Mouse (Mus musculus): ENCODE results near the gene Cmc4.

Cmc4 gene

DNA sequence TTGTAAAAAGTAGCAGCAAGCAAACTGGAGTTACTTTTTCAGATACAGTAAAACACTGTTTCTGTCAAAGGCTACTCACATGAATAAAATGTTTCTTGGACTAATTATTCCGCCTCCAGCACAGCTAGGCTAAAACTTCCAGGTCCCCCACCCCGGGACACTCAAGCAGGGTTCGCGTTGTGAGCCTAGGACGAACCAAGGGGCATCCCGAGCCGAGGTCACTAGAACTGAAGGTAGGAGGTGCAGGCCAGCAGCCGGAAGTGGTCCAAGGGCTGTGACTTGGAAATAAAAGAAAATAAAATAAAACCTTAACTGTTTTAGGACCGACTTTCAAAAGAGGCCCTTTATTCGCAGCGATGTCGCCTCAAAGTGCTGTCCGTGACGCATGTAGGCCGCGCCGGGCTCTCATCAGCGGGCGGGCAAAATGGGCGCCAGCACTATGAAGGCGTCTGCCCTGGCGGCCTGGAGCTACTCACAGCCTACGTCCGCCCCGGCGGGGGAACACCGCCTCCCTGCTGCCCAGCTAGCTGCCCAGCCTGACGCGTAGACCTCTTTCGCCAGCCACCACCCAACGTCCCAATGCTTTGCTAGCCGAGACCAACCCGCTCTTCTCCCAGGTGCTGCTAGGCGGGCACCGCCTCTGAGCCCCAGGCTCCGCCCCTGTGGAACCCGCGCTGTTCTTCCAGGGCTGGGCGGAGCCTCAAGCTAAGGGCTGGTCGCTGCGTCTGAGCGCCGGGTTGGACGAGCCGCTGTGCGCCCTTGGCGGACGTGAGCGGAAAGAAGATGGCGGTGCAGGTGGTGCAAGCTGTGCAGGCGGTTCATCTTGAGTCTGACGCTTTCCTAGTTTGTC lies at the start of gene Cmc4, which contains the start of the genes Mtcp1 and Brcc3:
Gene Cmc4, minus strand, starts transcription at position 649 of the 850 bp plus-strand sequence.
Gene Mtcp1, minus strand, starts transcription at position 653 of the 850 bp plus-strand sequence.
Gene Brcc3, plus strand, starts transcription at position 693 of the 850 bp plus-strand sequence.
- DNase-seq (ENCODE audit: low spot score in 2 of 2): peak; percentile 79 to 80

DNA sequence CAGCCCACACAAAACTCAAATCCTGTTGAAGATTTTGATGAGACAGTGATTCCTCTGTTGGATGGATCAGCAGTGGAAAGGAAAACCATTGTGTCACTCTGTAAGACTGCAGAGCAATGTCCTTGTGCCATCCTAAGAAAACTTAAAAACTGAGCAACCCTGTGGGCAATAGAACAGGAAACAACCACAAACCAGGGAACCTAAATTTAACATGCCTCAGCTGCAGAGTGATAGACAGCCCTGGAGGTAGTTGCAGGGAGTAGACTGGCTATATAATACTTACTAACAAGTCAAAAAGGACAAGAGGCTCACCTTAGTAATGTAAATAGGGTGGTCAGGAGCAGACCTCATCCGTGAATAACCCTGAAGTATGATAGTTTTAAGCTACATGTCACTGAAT lies 38.2 kb upstream of the Cmc4 start:
- DNase-seq (ENCODE audit: low spot score in 2 of 2): no peak

GRCm38 (mm10) chrX:75409711-75410110 lies 6.7 kb downstream of the Cmc4 start:
- no peak for DNase-seq (ENCODE audit: low spot score in 2 of 2)

GRCm38 (mm10) chrX:75403350-75403749 lies 13.0 kb downstream of the Cmc4 start:
- DNase-seq (ENCODE audit: low spot score in 2 of 2): no peak

- no peak for DNase-seq (ENCODE audit: low spot score in 2 of 2)
Measured at GRCm38 (mm10) chrX:75402668-75403067, 13.7 kb downstream of the Cmc4 start.

- DNase-seq (ENCODE audit: low spot score in 2 of 2): no peak
Measured at GRCm38 (mm10) chrX:75399471-75399870, 16.9 kb downstream of the Cmc4 start.

DNA sequence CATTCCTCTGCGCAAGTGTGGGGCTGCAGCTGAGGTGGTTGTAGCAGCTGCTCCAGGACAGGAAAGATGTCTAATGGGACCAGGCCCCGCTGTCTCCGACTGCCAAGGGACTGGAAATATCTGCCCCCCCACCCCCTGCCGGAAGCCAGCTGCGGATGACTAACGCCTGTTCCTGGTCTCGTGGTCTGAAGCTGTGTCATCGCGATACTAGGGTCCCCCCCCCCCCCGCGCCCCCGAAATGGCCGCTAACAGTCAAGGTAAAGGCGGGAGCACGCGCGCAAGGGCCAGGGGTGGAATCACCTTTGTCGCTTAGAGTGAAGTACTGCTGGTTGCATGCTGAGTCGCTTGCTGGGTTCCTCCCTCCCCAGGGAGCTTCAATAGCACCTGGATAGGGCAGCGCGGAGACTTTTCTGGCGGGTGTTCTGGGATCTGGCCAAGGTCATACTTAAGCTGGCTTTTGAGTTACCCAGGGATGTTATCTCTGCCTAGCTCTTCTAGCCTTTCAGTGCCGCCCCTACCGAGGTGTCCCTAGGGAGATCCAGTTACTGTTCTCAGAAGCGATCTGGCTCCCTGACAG lies 34.1 kb downstream of the Cmc4 start, which contains the start of the genes Fundc2 and F8:
Gene Fundc2, plus strand, starts transcription at position 205 of the 577 bp plus-strand sequence.
Gene F8, minus strand, starts transcription at position 421 of the 577 bp plus-strand sequence.
- peak; percentile 35 to 52 for DNase-seq (ENCODE audit: low spot score in 2 of 2)

GRCm38 (mm10) chrX:75381699-75382098 lies 34.7 kb downstream of the Cmc4 start:
- no peak for DNase-seq (ENCODE audit: low spot score in 2 of 2)

DNA sequence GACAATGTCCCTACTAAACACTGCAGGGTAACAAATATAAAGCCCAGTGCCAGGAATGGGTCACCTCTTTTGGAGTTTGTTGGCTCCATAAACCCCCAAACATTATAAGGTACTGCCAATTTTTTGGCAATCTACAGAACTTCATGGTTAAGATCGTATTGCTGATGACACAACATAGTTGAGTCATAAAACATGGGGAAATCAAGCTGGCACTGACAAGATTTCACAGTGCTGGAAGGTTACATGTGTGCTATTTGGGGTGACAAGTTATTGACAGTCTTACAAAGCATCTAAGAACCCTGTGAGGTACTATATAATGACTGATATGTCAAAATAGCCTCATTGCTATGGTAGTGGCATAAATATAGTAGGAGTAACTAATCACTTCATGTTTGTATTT lies 35.2 kb downstream of the Cmc4 start:
- DNase-seq (ENCODE audit: low spot score in 2 of 2): no peak

- no peak for DNase-seq (ENCODE audit: low spot score in 2 of 2)
Measured at GRCm38 (mm10) chrX:75376815-75377214, 39.6 kb downstream of the Cmc4 start.

DNA sequence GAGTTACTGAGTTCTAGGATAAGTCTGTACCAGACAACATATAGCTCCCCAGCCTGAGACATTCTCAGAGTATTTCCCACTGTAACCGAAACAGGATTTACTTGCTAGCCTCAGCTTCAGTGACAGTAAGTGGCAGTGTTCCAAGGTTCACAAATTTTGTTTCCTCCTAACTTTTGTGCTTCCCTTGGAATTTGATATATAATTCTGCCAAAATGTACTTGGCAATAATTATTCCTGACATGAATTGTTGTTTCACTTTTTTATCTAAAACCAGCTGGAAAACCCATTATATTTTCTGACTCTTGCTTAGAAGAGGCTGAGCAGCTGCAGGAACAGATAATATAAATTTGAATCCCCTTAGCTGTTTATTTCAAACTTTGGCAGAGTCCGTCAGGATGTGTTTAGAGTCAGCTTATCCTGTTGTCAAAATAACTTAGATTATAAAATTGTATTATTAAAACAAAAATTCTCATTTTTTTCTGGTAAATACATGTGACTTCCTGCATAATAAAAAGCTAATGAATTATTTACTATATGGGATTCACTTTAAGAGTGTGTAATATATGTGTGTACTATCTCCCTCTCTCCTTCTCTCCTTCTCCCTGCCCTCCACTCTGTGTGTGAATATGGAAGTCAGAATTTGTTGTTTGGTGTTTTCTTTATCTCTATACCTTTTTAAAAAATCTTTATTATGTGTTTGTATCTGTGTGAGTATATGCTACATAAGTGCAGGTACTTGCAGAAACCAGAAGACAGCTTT lies 43.5 kb downstream of the Cmc4 start:
- DNase-seq (ENCODE audit: low spot score in 2 of 2): no peak

- no peak for DNase-seq (ENCODE audit: low spot score in 2 of 2)
Measured at GRCm38 (mm10) chrX:75370197-75370596, 46.2 kb downstream of the Cmc4 start.
